8 mouse cellular contexts compared by ENCODE assay signal in the genomic region with DNA sequence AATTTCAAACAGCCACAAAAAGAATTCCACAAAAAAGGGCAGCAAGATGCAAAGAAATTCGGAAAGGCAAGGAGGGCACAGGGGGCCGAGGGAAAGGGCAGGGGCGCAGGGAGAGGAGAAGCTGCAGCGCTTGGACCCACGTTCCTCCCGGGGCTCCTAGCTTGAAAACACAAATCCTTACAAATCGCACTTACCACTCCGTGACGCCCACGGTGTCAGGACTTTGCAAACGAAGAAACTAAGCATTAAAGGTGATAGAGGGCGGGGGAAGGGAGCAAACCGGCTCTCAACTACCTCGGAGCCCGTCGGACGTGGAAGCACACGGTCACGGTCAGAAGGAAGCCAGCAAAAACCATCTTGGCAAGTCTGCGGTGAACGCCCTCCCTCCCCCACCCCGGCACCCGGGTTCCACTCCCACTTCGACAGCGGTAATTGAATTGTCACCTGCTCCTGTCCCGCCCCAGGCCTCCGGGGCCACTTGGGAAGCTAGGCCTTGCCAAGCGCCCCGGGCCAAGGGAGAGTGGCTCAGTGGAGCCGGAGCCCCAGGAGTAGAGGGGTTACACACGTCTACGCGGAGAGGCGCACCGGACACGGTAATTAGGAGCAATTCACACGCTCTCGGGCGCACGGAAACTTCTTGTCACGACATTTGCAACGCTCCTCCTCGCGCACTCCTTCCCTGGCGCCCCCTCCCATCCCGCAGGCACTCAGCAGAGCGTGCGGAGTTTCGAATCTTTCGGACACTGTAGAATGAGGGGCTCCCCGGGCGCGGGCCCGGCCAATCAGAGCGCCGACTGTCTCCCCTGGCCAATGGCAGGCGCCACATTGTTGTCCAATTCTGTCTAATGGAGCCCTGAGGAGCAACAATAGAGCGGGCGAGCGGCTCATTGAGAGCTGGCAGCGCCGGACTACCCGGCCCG. TPM values are rescaled to one million over a fixed set of nuclear protein-coding genes. Genes with fewer than 3 reads are reported as not detected.
DNase-seq lines count a peak whose midpoint lies in the region; ATAC-seq lines count a peak whose summit lies in the region.

A gene (plus strand): TSS at position 906 of the 920 bp plus-strand sequence.

- H3K27me3 ChIP-seq in kidney, embryonic 14.5 days (ENCODE audit: control insufficient read depth, insufficient read depth, low read length): peaks cover 97% of the 10 kb centered on the region
- peaks cover 77% of the 10 kb centered on the region for H3K27me3 ChIP-seq in forebrain, embryonic 15.5 days
- peaks cover 100% of the 10 kb centered on the region for H3K27me3 ChIP-seq in limb, embryonic 10.5 days (ENCODE audit: low read depth, poor library complexity, severe bottlenecking)
- H3K27me3 ChIP-seq in neural tube, embryonic 15.5 days (replicated peaks): peaks cover 99% of the 10 kb centered on the region

- no peaks in the 10 kb centered on the region for H3K36me3 ChIP-seq in kidney, embryonic 14.5 days (ENCODE audit: control insufficient read depth, insufficient read depth, low read length)
- H3K36me3 ChIP-seq in forebrain, embryonic 15.5 days: no peaks in the 10 kb centered on the region
- no peaks in the 10 kb centered on the region for H3K36me3 ChIP-seq in limb, embryonic 10.5 days
- H3K36me3 ChIP-seq in neural tube, embryonic 15.5 days: no peaks in the 10 kb centered on the region

- WGBS in kidney, embryonic 14.5 days: under 1% methylated on average over 63 of the region's 64 CpGs
- 0% methylated on average over 64 of the region's 64 CpGs for WGBS in forebrain, embryonic 15.5 days
- WGBS in limb, embryonic 10.5 days: under 1% methylated on average over 64 of the region's 64 CpGs
- WGBS in neural tube, embryonic 15.5 days: under 1% methylated on average over 64 of the region's 64 CpGs

- no peak within 1 kb of the TSS for H3K27ac ChIP-seq in kidney, embryonic 14.5 days (ENCODE audit: low read depth, low read length)
- peak within 1 kb of the TSS; percentile 84 for H3K27ac ChIP-seq in forebrain, embryonic 15.5 days (replicated peaks)
- H3K27ac ChIP-seq in limb, embryonic 10.5 days: peak within 1 kb of the TSS; percentile 83
- no peak within 1 kb of the TSS for H3K27ac ChIP-seq in neural tube, embryonic 15.5 days (replicated peaks)

- H3K4me1 ChIP-seq in kidney, embryonic 14.5 days (ENCODE audit: control insufficient read depth, insufficient read depth, low read length): peaks cover 32% of the 10 kb centered on the region
- H3K4me1 ChIP-seq in forebrain, embryonic 15.5 days: peaks cover 50% of the 10 kb centered on the region
- H3K4me1 ChIP-seq in limb, embryonic 10.5 days: peaks cover 53% of the 10 kb centered on the region
- peaks cover 40% of the 10 kb centered on the region for H3K4me1 ChIP-seq in neural tube, embryonic 15.5 days

- peak; percentile 79 for ATAC-seq in kidney, embryonic 14.5 days (ENCODE audit: low FRiP score, low TSS enrichment)
- ATAC-seq in forebrain, embryonic 15.5 days (replicated peaks): peak; percentile 91
- peak; percentile 37; the same call in 1 of the 2 replicates for ATAC-seq in neural tube, embryonic 15.5 days (ENCODE audit: low FRiP score)

- 0 out of 2 replicates have a peak within 1 kb of the TSS, but pooled peaks have one; percentile 28 for H3K9ac ChIP-seq in kidney, embryonic 14.5 days (ENCODE audit: low read depth, low read length)
- peak within 1 kb of the TSS; percentile 65 for H3K9ac ChIP-seq in forebrain, embryonic 15.5 days (replicated peaks)
- H3K9ac ChIP-seq in neural tube, embryonic 15.5 days (replicated peaks): no peak within 1 kb of the TSS

- H3K4me2 ChIP-seq in kidney, embryonic 14.5 days (replicated peaks; ENCODE audit: low read depth, low read length): peak within 1 kb of the TSS; percentile 67
- peak within 1 kb of the TSS; percentile 75 for H3K4me2 ChIP-seq in forebrain, embryonic 15.5 days (replicated peaks)
- H3K4me2 ChIP-seq in neural tube, embryonic 15.5 days: peak within 1 kb of the TSS; percentile 51

- H3K9me3 ChIP-seq in kidney, embryonic 14.5 days (ENCODE audit: control insufficient read depth, low read length): 0 out of 2 replicates have a peak, but pooled peaks cover 2% of the 10 kb centered on the region
- H3K9me3 ChIP-seq in forebrain, embryonic 15.5 days: no peaks in the 10 kb centered on the region
- no peaks in the 10 kb centered on the region for H3K9me3 ChIP-seq in limb, embryonic 10.5 days (replicated peaks)
- no peaks in the 10 kb centered on the region for H3K9me3 ChIP-seq in neural tube, embryonic 15.5 days (replicated peaks)

- peak within 1 kb of the TSS; percentile 42 for H3K4me3 ChIP-seq in kidney, embryonic 14.5 days (ENCODE audit: low read length)
- peak within 1 kb of the TSS; percentile 55 for H3K4me3 ChIP-seq in forebrain, embryonic 15.5 days
- peak within 1 kb of the TSS; percentile 64 for H3K4me3 ChIP-seq in limb, embryonic 10.5 days
- peak within 1 kb of the TSS; percentile 23 for H3K4me3 ChIP-seq in neural tube, embryonic 15.5 days (replicated peaks)

- DNase-seq in kidney, adult 11 months: no peak
- DNase-seq in Muller cell, postnatal 12 days (ENCODE audit: inconsistent ontology term): peak; percentile 71
- peak; percentile 85 for DNase-seq in limb, embryonic 10.5 days (ENCODE audit: low spot score)
- no peak for DNase-seq in spleen, postnatal 4 days (ENCODE audit: low spot score in 2 of 2)
- no peak for DNase-seq in kidney, adult 8-10 months

RNA-seq across cellular contexts. Expression of the gene that starts here (rescaled TPM):
- polyA plus RNA-seq in kidney, embryonic 14.5 days (2014; fragmentation: Nextera tagmentation; extraction: Ambion mirVana): 0.14 and 0.30 TPM in 2 replicates
- polyA plus RNA-seq in forebrain, embryonic 15.5 days (2015; fragmentation: Nextera tagmentation; extraction: Ambion mirVana): 3.2 and 4.4 TPM in 2 replicates
- 0.20 TPM in 2 replicates for polyA plus RNA-seq in limb, embryonic 10.5 days (2016; fragmentation: Nextera tagmentation; extraction: Ambion mirVana)
- 0.08 TPM in 1 of 2 replicates, not detected in the other for polyA plus RNA-seq in neural tube, embryonic 15.5 days (2015; fragmentation: Nextera tagmentation; extraction: Ambion mirVana)

Comparison
In these comparisons a context has a peak if more than half of its experiments do, and no peak if none do; other contexts are left out.
1. Peak in ATAC-seq, H3K4me3 ChIP-seq, H3K9ac ChIP-seq and H3K4me2 ChIP-seq in kidney, embryonic 14.5 days; RNA of the gene not detected or under 1 TPM.
2. Peak in DNase-seq, H3K4me3 ChIP-seq and H3K27ac ChIP-seq in limb, embryonic 10.5 days; RNA of the gene not detected or under 1 TPM.
3. Peak in ATAC-seq, H3K4me3 ChIP-seq and H3K4me2 ChIP-seq in neural tube, embryonic 15.5 days; RNA of the gene not detected or under 1 TPM.
4. ATAC-seq: peak in every context shown above with its lines; median percentile 91 in forebrain, embryonic 15.5 days; 79 in kidney, embryonic 14.5 days; 37 in neural tube, embryonic 15.5 days.